Mouse (Mus musculus): ENCODE measurements around the gene Zfp663. TPM values are rescaled to one million over a fixed set of nuclear protein-coding genes. Genes with fewer than 3 reads are reported as not detected.

The Zfp663 gene
- polyA plus RNA-seq, 1 experiment from 2014 or later = 9.2 TPM

DNA sequence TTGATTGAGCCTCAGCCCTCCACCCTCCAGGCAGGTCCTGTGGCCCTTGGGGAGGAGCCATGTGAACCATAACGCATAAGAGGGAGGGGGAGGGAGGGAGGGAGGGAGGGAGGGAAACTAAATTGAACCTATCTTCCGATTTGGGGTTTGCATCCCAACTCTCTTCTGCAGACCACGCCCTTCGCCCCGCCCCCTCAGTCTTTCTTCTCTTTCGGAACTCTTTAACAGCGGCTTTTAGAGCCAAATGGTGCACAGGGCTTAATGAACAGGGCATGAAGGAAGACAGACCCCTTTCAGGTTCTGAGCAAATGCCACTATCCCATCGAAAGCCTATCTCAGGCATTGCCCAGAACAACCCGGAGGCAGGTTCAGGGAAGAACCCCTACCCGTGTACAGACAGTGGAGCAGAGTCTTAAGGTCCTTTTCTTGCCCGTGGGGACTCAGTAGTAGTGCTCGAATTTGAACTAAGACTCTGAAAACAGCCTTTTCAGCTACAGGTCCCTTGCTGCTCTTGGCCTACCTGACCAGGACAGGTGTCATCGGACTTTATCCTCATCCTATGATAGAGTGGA is 575 bp downstream of the Zfp663 start:
- H3K27me3 ChIP-seq = peaks cover 11% of the 10 kb centered on the region
- ATAC-seq (ENCODE audit: low FRiP score, low read depth) = peak; percentile 17; the same call in 1 of the 2 replicates
- H3K9ac ChIP-seq (replicated peaks) = peak overlapping the region; percentile 85
- WGBS = under 1% methylated on average over 13 of the region's 13 CpGs
- peak overlapping the region; percentile 82 for H3K4me2 ChIP-seq (replicated peaks)
- peaks cover 29% of the 10 kb centered on the region for H3K4me1 ChIP-seq
- H3K27ac ChIP-seq (replicated peaks) = peak overlapping the region; percentile 87
- H3K9me3 ChIP-seq = no peaks in the 10 kb centered on the region
- H3K4me3 ChIP-seq = peak overlapping the region; percentile 59
- no peaks in the 10 kb centered on the region; the same call in 1 of the 2 replicates for H3K36me3 ChIP-seq

DNA sequence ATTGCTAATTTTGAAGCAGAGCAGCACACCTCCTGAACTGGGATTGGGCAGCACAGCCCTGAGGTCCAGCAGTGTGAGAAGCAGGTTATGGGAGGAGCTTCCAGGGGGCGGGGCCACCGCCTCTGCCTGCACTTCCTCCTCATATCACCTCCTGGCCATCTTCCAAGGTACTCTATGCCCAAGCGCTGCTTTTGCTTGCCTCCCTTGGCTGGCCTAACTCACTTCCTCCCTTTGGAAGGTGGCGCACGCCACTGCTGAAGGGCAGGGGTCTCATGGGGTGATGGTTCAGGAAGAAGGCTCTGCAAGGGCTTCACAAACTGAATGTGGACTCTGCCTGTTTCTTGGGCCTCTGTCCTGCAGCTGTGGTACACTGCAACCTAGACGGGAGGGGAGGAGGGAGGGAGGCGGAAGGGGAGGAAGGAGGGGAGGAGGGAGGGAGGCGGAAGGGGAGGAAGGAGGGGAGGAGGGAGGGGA is 1.4 kb downstream of the Zfp663 start:
- Histone ChIP-seq H3K9me3 (no peaks in the 10 kb centered on the region), H3K4me3 (peak overlapping the region; percentile 59), H3K4me1 (peaks cover 29% of the 10 kb centered on the region), H3K36me3 (no peaks in the 10 kb centered on the region; the same call in 1 of the 2 replicates), H3K27ac (replicated peaks) (no peak overlapping the region), H3K4me2 (replicated peaks) (peak overlapping the region; percentile 82), H3K9ac (replicated peaks) (peak overlapping the region; percentile 85; the same call in 1 of the 2 replicates), H3K27me3 (peaks cover 18% of the 10 kb centered on the region)
- ATAC-seq (ENCODE audit: low FRiP score, low read depth) = no peak
- 12% methylated on average over 5 of the region's 8 CpGs for WGBS

DNA sequence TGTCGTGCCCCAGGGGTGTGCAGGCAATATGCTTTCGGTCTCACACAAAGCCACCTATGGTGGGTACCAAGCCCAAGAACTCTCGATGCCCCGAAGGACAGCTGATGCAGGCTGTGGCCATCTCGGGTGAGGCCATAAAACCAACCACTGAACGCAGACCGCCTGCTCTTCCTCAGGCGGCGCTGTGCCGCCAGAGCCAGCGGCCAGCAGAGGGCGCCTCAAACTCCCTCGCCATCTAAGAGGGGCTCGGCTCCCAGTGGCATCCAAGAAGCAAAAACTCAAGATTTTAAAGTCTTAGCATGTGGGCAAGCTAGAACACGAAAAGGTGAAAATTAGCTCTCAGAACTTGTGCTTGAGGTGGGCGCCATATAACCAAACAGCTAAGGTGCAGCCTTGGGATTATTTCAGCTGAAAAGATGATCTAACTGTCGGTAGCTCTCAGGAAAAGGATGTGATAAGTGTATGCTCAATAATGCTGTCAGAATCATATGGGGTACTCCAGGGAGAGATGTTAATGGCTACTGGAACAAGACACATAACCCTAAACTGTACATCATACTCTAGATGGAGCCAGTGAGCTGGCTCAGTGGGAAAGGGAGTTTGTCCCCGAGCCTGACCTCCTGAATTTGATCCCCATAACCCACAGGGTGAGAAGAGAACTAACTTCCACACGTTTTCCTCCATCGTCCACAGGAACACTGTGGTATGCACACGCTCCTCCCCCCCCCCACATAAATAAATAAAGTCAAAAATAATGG is 4.0 kb downstream of the Zfp663 start:
- Histone ChIP-seq H3K27ac (replicated peaks) (no peak overlapping the region), H3K4me1 (peaks cover 29% of the 10 kb centered on the region), H3K4me3 (no peak overlapping the region), H3K9ac (replicated peaks) (no peak overlapping the region), H3K27me3 (peaks cover 18% of the 10 kb centered on the region), H3K9me3 (no peaks in the 10 kb centered on the region), H3K4me2 (replicated peaks) (no peak overlapping the region; the same call in 1 of the 2 replicates), H3K36me3 (peaks cover 4% of the 10 kb centered on the region; the same call in 1 of the 2 replicates)
- 16% methylated on average over 21 of the region's 21 CpGs for WGBS
- no peak for ATAC-seq (ENCODE audit: low FRiP score, low read depth)

DNA sequence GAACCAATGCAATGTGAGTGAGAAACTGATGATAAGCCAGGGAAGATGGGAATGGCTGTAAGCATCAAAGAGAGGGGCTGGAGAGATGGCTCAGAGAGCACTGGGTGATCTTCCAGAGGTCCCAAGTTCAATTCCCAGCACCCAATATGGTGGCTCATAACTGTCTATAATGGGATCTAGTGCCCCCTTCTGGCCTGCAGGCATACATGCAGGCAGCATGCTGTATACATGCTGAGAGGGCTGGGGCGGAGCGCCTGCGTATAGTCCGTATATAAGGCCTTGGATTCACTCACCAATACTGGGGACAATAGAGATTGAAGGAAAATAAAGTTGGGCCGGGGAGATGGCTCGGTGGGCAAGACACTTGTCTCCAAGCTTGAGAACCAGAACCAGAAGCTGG is 5.2 kb downstream of the Zfp663 start:
- no peak overlapping the region for H3K4me2 ChIP-seq (replicated peaks)
- peaks cover 18% of the 10 kb centered on the region for H3K27me3 ChIP-seq
- WGBS = 85% methylated on average over 6 of the region's 6 CpGs
- ATAC-seq (ENCODE audit: low FRiP score, low read depth) = no peak
- H3K9me3 ChIP-seq = no peaks in the 10 kb centered on the region
- peaks cover 4% of the 10 kb centered on the region; the same call in 1 of the 2 replicates for H3K36me3 ChIP-seq
- no peak overlapping the region for H3K27ac ChIP-seq (replicated peaks)
- H3K4me1 ChIP-seq = peaks cover 21% of the 10 kb centered on the region
- H3K4me3 ChIP-seq = no peak overlapping the region
- no peak overlapping the region for H3K9ac ChIP-seq (replicated peaks)

DNA sequence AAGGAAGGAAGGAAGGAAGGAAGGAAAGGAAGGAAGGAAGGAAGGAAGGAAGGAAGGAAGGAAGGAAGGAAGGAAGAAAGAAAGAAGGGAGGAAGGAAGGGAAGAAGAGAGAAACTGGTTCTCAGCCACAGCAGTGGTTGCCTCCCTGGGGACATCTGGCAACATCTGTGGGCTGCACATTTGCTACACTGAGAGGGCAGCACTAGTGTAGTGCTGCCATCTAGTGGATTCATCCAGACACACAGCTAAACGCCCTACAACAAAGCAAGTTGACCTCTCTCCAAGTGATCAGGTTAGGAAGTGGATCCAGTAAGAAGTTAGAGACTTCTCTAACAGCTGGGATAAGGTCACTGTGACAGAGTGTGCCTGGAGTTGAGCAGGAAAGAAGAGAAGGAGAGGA is 7.7 kb downstream of the Zfp663 start:
- Histone ChIP-seq H3K9me3 (no peaks in the 10 kb centered on the region), H3K9ac (replicated peaks) (no peak overlapping the region), H3K4me3 (no peak overlapping the region), H3K27me3 (peaks cover 18% of the 10 kb centered on the region), H3K36me3 (peaks cover 4% of the 10 kb centered on the region; the same call in 1 of the 2 replicates), H3K4me1 (peaks cover 6% of the 10 kb centered on the region; the same call in 1 of the 2 replicates), H3K4me2 (replicated peaks) (no peak overlapping the region), H3K27ac (replicated peaks) (no peak overlapping the region)
- ATAC-seq (ENCODE audit: low FRiP score, low read depth) = no peak
- 0% methylated on average over 1 of the region's 1 CpGs for WGBS

GRCm38 (mm10) chr2:165351828-165352513 is 16.6 kb downstream of the Zfp663 start:
- 89% methylated on average over 20 of the region's 20 CpGs for WGBS

DNA sequence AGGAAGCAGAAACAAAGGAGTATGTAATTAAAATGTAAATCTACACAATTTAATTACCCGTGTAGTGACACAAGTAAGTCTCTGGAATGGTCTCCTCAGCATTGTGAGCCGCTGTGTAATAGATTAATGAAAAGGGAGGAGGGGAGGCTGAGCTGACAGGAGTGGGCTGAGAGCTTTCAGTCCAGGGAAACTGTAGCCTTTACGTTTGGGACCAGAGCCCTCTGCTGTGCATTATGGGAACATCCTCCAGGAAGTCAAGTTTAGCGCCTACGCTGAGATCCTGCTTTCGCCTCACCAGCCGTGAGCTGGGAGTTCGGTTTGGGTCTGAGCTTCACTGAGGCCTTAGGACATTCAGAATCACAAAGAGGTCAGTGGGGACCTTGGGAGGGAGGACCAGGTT is 19.1 kb downstream of the Zfp663 start:
- Histone ChIP-seq H3K4me2 (replicated peaks) (no peak overlapping the region), H3K4me3 (no peak overlapping the region), H3K9ac (replicated peaks) (no peak overlapping the region), H3K4me1 (no peaks in the 10 kb centered on the region), H3K36me3 (peaks cover 31% of the 10 kb centered on the region), H3K9me3 (peaks cover 30% of the 10 kb centered on the region), H3K27me3 (peaks cover 5% of the 10 kb centered on the region), H3K27ac (replicated peaks) (no peak overlapping the region)
- WGBS = 31% methylated on average over 8 of the region's 8 CpGs
- 0 out of 2 replicates have a peak, but pooled peaks have one; percentile 41 for ATAC-seq (ENCODE audit: low FRiP score, low read depth)

More at GRCm38 (mm10) chr2:165351828-165352513, 16.6 kb downstream of the Zfp663 start:
- Histone ChIP-seq H3K36me3 (peaks cover 32% of the 10 kb centered on the region), H3K27ac (replicated peaks) (no peak overlapping the region), H3K4me2 (replicated peaks) (no peak overlapping the region), H3K4me1 (no peaks in the 10 kb centered on the region), H3K9me3 (peaks cover 30% of the 10 kb centered on the region), H3K4me3 (no peak overlapping the region), H3K27me3 (peaks cover 5% of the 10 kb centered on the region; the same call in 1 of the 2 replicates), H3K9ac (replicated peaks) (no peak overlapping the region)
- no peak for ATAC-seq (ENCODE audit: low FRiP score, low read depth)

DNA sequence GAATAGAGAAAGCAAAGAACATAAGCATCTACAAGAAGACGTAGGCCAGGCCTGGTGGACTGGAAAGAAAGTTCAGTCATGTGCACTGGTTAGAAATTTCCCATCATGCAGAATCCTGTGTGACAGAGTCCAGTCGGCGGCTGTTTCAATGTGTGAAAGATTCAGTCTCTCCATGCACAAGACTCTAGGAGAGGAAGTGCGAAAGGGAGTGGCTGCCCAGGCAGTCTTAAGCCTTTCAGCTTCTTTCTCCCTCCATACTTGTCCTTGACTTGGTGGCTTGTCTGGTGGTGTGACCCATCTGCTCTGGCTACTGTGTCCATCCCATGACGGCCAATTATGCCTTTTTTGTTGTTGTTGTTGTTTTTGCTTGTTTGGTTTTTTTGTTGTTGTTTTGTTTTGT is 22.3 kb downstream of the Zfp663 start:
- Histone ChIP-seq H3K9me3 (no peaks in the 10 kb centered on the region), H3K4me3 (no peak overlapping the region), H3K27ac (replicated peaks) (no peak overlapping the region), H3K4me1 (no peaks in the 10 kb centered on the region), H3K36me3 (no peaks in the 10 kb centered on the region), H3K27me3 (peaks cover 6% of the 10 kb centered on the region), H3K9ac (replicated peaks) (no peak overlapping the region), H3K4me2 (replicated peaks) (no peak overlapping the region)
- ATAC-seq (ENCODE audit: low FRiP score, low read depth) = no peak
- 93% methylated on average over 5 of the region's 5 CpGs for WGBS

DNA sequence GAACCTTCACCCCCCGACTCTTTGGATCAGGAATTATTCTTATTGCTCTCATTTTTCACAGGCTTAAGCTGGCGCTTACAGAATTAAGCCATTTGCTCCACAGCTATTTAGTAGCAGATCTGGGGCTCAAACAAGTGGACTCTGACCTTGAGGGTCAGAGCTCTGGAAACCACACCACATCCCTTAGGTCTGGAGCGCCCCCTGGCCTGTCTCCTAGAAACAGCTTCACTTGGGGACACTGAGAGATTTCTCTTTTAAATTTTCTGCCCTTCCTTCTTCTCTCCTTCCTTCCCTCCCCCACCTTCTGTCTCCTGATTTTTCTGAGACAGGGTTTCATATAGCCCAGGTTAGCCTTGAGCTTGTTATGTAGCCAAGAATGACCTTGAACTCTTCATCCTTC is 31.3 kb downstream of the Zfp663 start:
- WGBS = 7% methylated on average over 3 of the region's 3 CpGs
- no peaks in the 10 kb centered on the region for H3K36me3 ChIP-seq
- no peak overlapping the region for H3K27ac ChIP-seq (replicated peaks)
- H3K9ac ChIP-seq (replicated peaks) = no peak overlapping the region
- no peak overlapping the region for H3K4me3 ChIP-seq
- H3K4me2 ChIP-seq (replicated peaks) = no peak overlapping the region
- ATAC-seq (ENCODE audit: low FRiP score, low read depth) = no peak
- peaks cover 8% of the 10 kb centered on the region for H3K4me1 ChIP-seq
- H3K27me3 ChIP-seq = peaks cover 57% of the 10 kb centered on the region
- H3K9me3 ChIP-seq = no peaks in the 10 kb centered on the region

DNA sequence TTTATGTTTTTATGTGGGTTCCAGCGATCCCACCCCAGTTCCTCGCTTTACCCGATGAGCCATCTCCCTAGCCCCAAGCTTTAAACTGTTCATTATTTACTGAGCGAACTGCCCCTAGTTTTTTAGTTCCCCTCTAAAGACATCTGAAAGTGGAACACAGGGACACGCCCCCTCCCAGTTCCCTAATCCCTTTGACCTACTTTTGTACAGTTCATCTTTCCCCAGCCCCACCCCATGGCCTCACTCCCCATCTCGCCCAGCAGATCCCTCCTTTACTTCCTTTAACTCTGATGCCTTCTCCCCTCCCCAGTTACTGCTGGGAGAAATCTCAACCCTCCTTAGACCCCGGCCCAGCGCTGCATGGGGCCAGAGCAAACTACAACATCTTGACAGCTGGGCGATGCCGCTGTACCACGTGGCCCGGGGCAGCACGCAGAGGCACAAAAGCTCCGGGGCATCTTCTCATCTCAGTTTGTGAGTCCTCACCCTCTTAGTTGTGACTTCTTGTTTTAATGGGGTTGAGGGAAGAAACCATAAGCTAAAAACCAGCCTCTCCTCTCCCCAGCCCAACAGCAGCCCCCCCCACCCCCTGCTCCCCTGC is 35.8 kb downstream of the Zfp663 start:
- ATAC-seq (ENCODE audit: low FRiP score, low read depth) = no peak
- no peak overlapping the region for H3K4me3 ChIP-seq
- peaks cover 9% of the 10 kb centered on the region for H3K4me1 ChIP-seq
- H3K9ac ChIP-seq (replicated peaks) = no peak overlapping the region
- no peaks in the 10 kb centered on the region for H3K9me3 ChIP-seq
- peaks cover 56% of the 10 kb centered on the region for H3K27me3 ChIP-seq
- 0 out of 2 replicates have a peak overlapping the region, but pooled peaks have one; percentile 15 for H3K4me2 ChIP-seq (replicated peaks)
- 53% methylated on average over 14 of the region's 14 CpGs for WGBS
- no peaks in the 10 kb centered on the region for H3K36me3 ChIP-seq
- no peak overlapping the region for H3K27ac ChIP-seq (replicated peaks)

GRCm38 (mm10) chr2:165329703-165330102 is 38.8 kb downstream of the Zfp663 start:
- Histone ChIP-seq H3K27ac (replicated peaks) (no peak overlapping the region), H3K4me2 (replicated peaks) (no peak overlapping the region), H3K9ac (replicated peaks) (no peak overlapping the region), H3K27me3 (peaks cover 43% of the 10 kb centered on the region), H3K36me3 (no peaks in the 10 kb centered on the region), H3K4me3 (no peak overlapping the region), H3K4me1 (peaks cover 30% of the 10 kb centered on the region), H3K9me3 (no peaks in the 10 kb centered on the region)
- 58% methylated on average over 3 of the region's 3 CpGs for WGBS
- ATAC-seq (ENCODE audit: low FRiP score, low read depth) = no peak
